Mouse (Mus musculus) liver, embryonic 13.5 days (tissue): ENCODE results near the gene Dnah17. TPM values are rescaled to one million over a fixed set of nuclear protein-coding genes. Genes with fewer than 3 reads are reported as not detected.

Experiments used
- microRNA-seq: library from miRNA; unstranded; fragments of <30 nt; microRNA quantifications from one replicate; pipeline ENCODE4, GENCODE M21; 2016
- polyA plus RNA-seq: library from polyadenylated mRNA; unstranded; fragments of >200 nt; fragmentation: Nextera tagmentation; extraction: Ambion mirVana; gene quantifications from 2 replicates; pipeline ENCODE4 v1.2.1, GENCODE M21; 2015

Dnah17 gene
- polyA plus RNA-seq, 1 experiment from 2014 or later = 0.07 TPM

Small RNA genes within 50 kb of the gene (microRNA-seq; reads per million reads assigned to microRNA genes)
- not detected for gene Mir6933

Other genes starting within 250 kb of the Dnah17 start
- gene Socs3, start 160.6 kb downstream of the Dnah17 start, polyA plus RNA-seq = 6.7 and 6.9 TPM in 2 replicates
- gene Pgs1, start 144.3 kb downstream of the Dnah17 start, polyA plus RNA-seq = 18.1 and 19.4 TPM in 2 replicates
- gene Cyth1, start 118.0 kb upstream of the Dnah17 start, polyA plus RNA-seq = 2.3 and 3.1 TPM in 2 replicates
- 6.9 and 7.9 TPM in 2 replicates for gene Usp36, start 159.6 kb upstream of the Dnah17 start, polyA plus RNA-seq
- gene Cep295nl, start 211.9 kb upstream of the Dnah17 start, polyA plus RNA-seq = not detected in 2 replicates
- gene Timp2, start 225.1 kb upstream of the Dnah17 start, polyA plus RNA-seq = 5.5 and 5.7 TPM in 2 replicates